Mouse (Mus musculus) C2C12 (cell line): ENCODE measurements around the gene Grifin.

ENCODE experiments used
- CEBPB ChIP-seq: IDR thresholded peaks from one replicate; pipeline ENCODE4 v1.6.1; 2011; ENCODE audit warnings: low read depth, mild to moderate bottlenecking, control low read depth, moderate library complexity
- CTCF ChIP-seq: IDR thresholded peaks from one replicate; pipeline ENCODE4 v1.5.1; 2011; ENCODE audit not compliant: control insufficient read depth, insufficient read depth, insufficient read length
- FOSL1 ChIP-seq: IDR thresholded peaks from one replicate; pipeline ENCODE4 v1.8.0; 2011; ENCODE audit warnings: mild to moderate bottlenecking, low read length; ENCODE audit not compliant: poor library complexity, insufficient read depth, severe bottlenecking
- MAX ChIP-seq: IDR thresholded peaks from one replicate; pipeline ENCODE4 v1.6.1; 2011; ENCODE audit warnings: mild to moderate bottlenecking, control low read depth
- MYOD1 ChIP-seq: IDR thresholded peaks from one replicate; pipeline ENCODE4 v1.6.1; 2011; ENCODE audit warnings: low read depth; ENCODE audit not compliant: control insufficient read depth, insufficient read length
- USF1 ChIP-seq: IDR thresholded peaks from one replicate; pipeline ENCODE4 v1.6.1; 2011; ENCODE audit warnings: low read depth, mild to moderate bottlenecking, control low read depth, moderate library complexity

GRCm38 (mm10) chr5:140567751-140568150 lies 2.9 kb upstream of the Grifin start:
- no peak for TF ChIP-seq CTCF
- TF ChIP-seq MYOD1: no peak
- no peak for TF ChIP-seq USF1
- no peak for TF ChIP-seq MAX
- no peak for TF ChIP-seq FOSL1
- TF ChIP-seq CEBPB: no peak
